Mouse (Mus musculus) midbrain, embryonic 14.5 days (tissue): ENCODE measurements around the gene 3110082J24Rik. TPM values are rescaled to one million over a fixed set of nuclear protein-coding genes. Genes with fewer than 3 reads are reported as not detected.

Experiments
- ATAC-seq: fragments of 200-750 bp; cut with Nextera tagmentation; 2 replicates; pipeline ENCODE4 v1.8.0; 2017; ENCODE audit warnings: moderate number of reproducible peaks, moderate library complexity; ENCODE audit not compliant: low FRiP score, low TSS enrichment
- DNase-seq: peaks from one replicate; pipeline ENCODE4 v3.0.0-alpha.2; 2015
- H3K27ac ChIP-seq: fragments of 300-500 bp; sonication (generic); replicated peaks from 2 replicates; pipeline ENCODE4 v1.5.1; 2014; ENCODE audit warnings: mild to moderate bottlenecking, low read depth, low read length, moderate library complexity
- H3K27me3 ChIP-seq: fragments of 300-500 bp; sonication (generic); 2 replicates; pipeline ENCODE4 v1.6.1; 2014; ENCODE audit warnings: low read length, control low read depth, mixed read lengths; ENCODE audit not compliant: control insufficient read depth, insufficient read depth
- H3K36me3 ChIP-seq: fragments of 300-500 bp; sonication (generic); 2 replicates; pipeline ENCODE4 v1.6.1; 2014; ENCODE audit warnings: low read length, control low read depth; ENCODE audit not compliant: control insufficient read depth, insufficient read depth
- H3K4me1 ChIP-seq: fragments of 300-500 bp; sonication (generic); 2 replicates; pipeline ENCODE4 v1.6.1; 2014; ENCODE audit warnings: mild to moderate bottlenecking, antibody characterized with exemption, low read length, control low read depth; ENCODE audit not compliant: control insufficient read depth, insufficient read depth
- H3K4me2 ChIP-seq: fragments of 300-500 bp; sonication (generic); 2 replicates; pipeline ENCODE4 v1.6.1; 2014; ENCODE audit warnings: mild to moderate bottlenecking, low read length, moderate library complexity
- H3K4me3 ChIP-seq: fragments of 300-500 bp; sonication (generic); replicated peaks from 2 replicates; pipeline ENCODE4 v1.5.1; 2014; ENCODE audit warnings: low read depth, low read length
- H3K9ac ChIP-seq: fragments of 300-500 bp; sonication (generic); replicated peaks from 2 replicates; pipeline ENCODE4 v1.6.1; 2014; ENCODE audit warnings: mild to moderate bottlenecking, low read length, moderate library complexity
- H3K9me3 ChIP-seq: fragments of 300-500 bp; sonication (generic); 2 replicates; pipeline ENCODE4 v1.6.1; 2016; ENCODE audit warnings: low read length, control low read depth, mixed read lengths; ENCODE audit not compliant: control insufficient read depth
- WGBS: fragments of 180-500 bp; shearing (Covaris S2); extraction: QIAGEN DNeasy Blood & Tissue Kit; methylation state at CpG from one replicate; pipeline ENCODE4 v1.1.7; 2014; 5-methylcytosine and 5-hydroxymethylcytosine counted together
- polyA plus RNA-seq: library from polyadenylated mRNA; unstranded; fragments of >200 nt; fragmentation: Nextera tagmentation; extraction: Ambion mirVana; gene quantifications from 2 replicates; pipeline ENCODE4 v1.2.1, GENCODE M21; 2014

The 3110082J24Rik gene
- 6.0 and 6.5 TPM in 2 replicates for polyA plus RNA-seq

- H3K4me3 ChIP-seq = peak within 1 kb of the TSS; percentile 66
- DNase-seq (peak; percentile 84), ATAC-seq (peak; percentile 46)
- peak within 1 kb of the TSS; percentile 78 for H3K9ac ChIP-seq
- peak within 1 kb of the TSS; percentile 83 for H3K27ac ChIP-seq
- WGBS = under 1% methylated on average over 29 of the region's 29 CpGs
- H3K36me3 ChIP-seq = no peaks in the 10 kb centered on the region
- H3K4me2 ChIP-seq = peak within 1 kb of the TSS; percentile 96
- H3K4me1 ChIP-seq = peaks cover 38% of the 10 kb centered on the region
- H3K9me3 ChIP-seq = no peaks in the 10 kb centered on the region
- no peaks in the 10 kb centered on the region for H3K27me3 ChIP-seq
These were observed at the start of gene 3110082J24Rik for GRCm38 (mm10) chr5:30105668-30106300. TSS of gene 3110082J24Rik (minus strand) at chr5:30106086.

GRCm38 (mm10) chr5:30155395-30155792 is 49.5 kb upstream of the 3110082J24Rik start:
- Histone ChIP-seq H3K4me3 (peak overlapping the region; percentile 95), H3K36me3 (no peaks in the 10 kb centered on the region), H3K27ac (peak overlapping the region; percentile 88), H3K9ac (peak overlapping the region; percentile 87), H3K4me2 (peak overlapping the region; percentile 83), H3K9me3 (no peaks in the 10 kb centered on the region), H3K27me3 (no peaks in the 10 kb centered on the region), H3K4me1 (peaks cover 14% of the 10 kb centered on the region)
- no peak for DNase-seq
- WGBS = under 1% methylated on average over 31 of the region's 31 CpGs
- peak; percentile 71; the same call in 1 of the 2 replicates for ATAC-seq

- peak; percentile 94 for DNase-seq
- whole genome bisulfite sequencing = under 1% methylated on average over 53 of the region's 53 CpGs
These were observed 48.8 kb upstream of the 3110082J24Rik start, which contains the start of the genes Hadha and Hadhb for GRCm38 (mm10) chr5:30154474-30155394. TSS of gene Hadha (minus strand) at chr5:30155162. TSS of gene Hadhb (plus strand) at chr5:30155248.

GRCm38 (mm10) chr5:30154013-30154412 is 48.1 kb upstream of the 3110082J24Rik start:
- Histone ChIP-seq H3K4me1 (peaks cover 14% of the 10 kb centered on the region), H3K9ac (peak overlapping the region; percentile 87; the same call in 1 of the 2 replicates), H3K4me3 (peak overlapping the region; percentile 95), H3K27me3 (no peaks in the 10 kb centered on the region), H3K36me3 (no peaks in the 10 kb centered on the region), H3K4me2 (peak overlapping the region; percentile 83), H3K9me3 (no peaks in the 10 kb centered on the region), H3K27ac (no peak overlapping the region)
- 21% methylated on average over 4 of the region's 4 CpGs for WGBS
- ATAC-seq = no peak
- DNase-seq = peak; percentile 61

More at GRCm38 (mm10) chr5:30154474-30155394, 48.8 kb upstream of the 3110082J24Rik start, which contains the start of the genes Hadha and Hadhb:
- Histone ChIP-seq H3K27ac (peak within 1 kb of the TSS; percentile 88), H3K27me3 (no peaks in the 10 kb centered on the region), H3K4me3 (peak within 1 kb of the TSS; percentile 95), H3K9ac (peak within 1 kb of the TSS; percentile 87), H3K9me3 (no peaks in the 10 kb centered on the region), H3K4me2 (peak within 1 kb of the TSS; percentile 83), H3K36me3 (no peaks in the 10 kb centered on the region), H3K4me1 (peaks cover 14% of the 10 kb centered on the region)
- peak; percentile 91 for ATAC-seq

DNA sequence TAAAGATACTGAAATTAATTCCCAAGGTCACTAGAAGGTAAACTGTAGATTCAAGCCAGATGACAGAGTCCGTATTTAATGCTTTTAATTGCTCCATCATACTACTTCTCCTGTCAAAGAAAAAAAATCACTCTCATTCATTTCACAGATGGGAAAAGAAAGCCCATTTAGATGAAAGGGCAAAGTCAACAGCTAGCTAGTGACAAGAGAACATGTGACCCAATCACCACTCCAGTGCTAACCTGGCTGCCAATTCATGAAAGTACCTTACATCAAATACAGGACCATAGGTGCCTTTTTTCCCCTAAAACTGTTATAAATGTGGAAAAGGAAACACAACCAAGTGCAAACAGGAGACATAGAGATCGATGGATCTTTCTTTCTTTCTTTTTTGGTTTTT is 47.3 kb upstream of the 3110082J24Rik start:
- H3K9ac ChIP-seq = no peak overlapping the region
- no peaks in the 10 kb centered on the region for H3K9me3 ChIP-seq
- H3K4me2 ChIP-seq = no peak overlapping the region
- no peak overlapping the region for H3K27ac ChIP-seq
- H3K27me3 ChIP-seq = no peaks in the 10 kb centered on the region
- DNase-seq = no peak
- no peaks in the 10 kb centered on the region for H3K36me3 ChIP-seq
- no peak overlapping the region for H3K4me3 ChIP-seq
- WGBS = 95% methylated on average over 2 of the region's 2 CpGs
- H3K4me1 ChIP-seq = peaks cover 14% of the 10 kb centered on the region
- ATAC-seq = no peak

DNA sequence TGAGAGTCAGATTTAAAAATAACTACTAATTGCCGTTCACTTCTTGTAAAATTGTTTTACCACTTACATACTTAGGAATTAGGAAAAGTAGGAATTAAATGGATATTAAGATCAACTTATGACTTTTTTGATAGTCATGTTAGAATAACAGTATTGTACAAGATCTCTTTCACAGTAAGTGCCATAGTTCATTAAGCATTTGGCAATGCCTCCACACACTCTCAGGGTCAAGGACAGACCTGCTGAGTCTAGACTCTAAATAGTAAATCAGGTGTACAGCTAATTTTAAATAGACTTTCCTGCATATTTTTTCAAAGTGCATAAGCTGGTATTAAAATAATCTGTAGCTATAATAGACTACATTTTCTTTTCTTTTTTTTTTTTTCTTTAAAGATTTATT is 46.5 kb upstream of the 3110082J24Rik start:
- no peak for ATAC-seq
- Histone ChIP-seq H3K4me2 (no peak overlapping the region), H3K27me3 (no peaks in the 10 kb centered on the region), H3K27ac (no peak overlapping the region), H3K4me1 (peaks cover 14% of the 10 kb centered on the region), H3K4me3 (no peak overlapping the region), H3K9me3 (no peaks in the 10 kb centered on the region), H3K9ac (no peak overlapping the region), H3K36me3 (no peaks in the 10 kb centered on the region)
- DNase-seq = no peak
- 91% methylated on average over 1 of the region's 1 CpGs for WGBS

- WGBS = 91% methylated on average over 4 of the region's 4 CpGs
- H3K4me1 ChIP-seq = peaks cover 14% of the 10 kb centered on the region
- H3K4me2 ChIP-seq = no peak overlapping the region
These were observed 46.1 kb upstream of the 3110082J24Rik start for GRCm38 (mm10) chr5:30152007-30152406.

GRCm38 (mm10) chr5:30148133-30148920 is 42.4 kb upstream of the 3110082J24Rik start:
- H3K4me2 ChIP-seq = no peak overlapping the region
- DNase-seq (no peak), ATAC-seq (no peak)
- H3K9me3 ChIP-seq = no peaks in the 10 kb centered on the region
- H3K4me1 ChIP-seq = no peaks in the 10 kb centered on the region
- H3K27me3 ChIP-seq = no peaks in the 10 kb centered on the region
- H3K36me3 ChIP-seq = peaks cover 36% of the 10 kb centered on the region
- H3K4me3 ChIP-seq = no peak overlapping the region
- H3K27ac ChIP-seq = no peak overlapping the region
- no peak overlapping the region for H3K9ac ChIP-seq
- WGBS = 86% methylated on average over 5 of the region's 5 CpGs

More at GRCm38 (mm10) chr5:30152007-30152406, 46.1 kb upstream of the 3110082J24Rik start:
- Histone ChIP-seq H3K27me3 (no peaks in the 10 kb centered on the region), H3K36me3 (peaks cover 4% of the 10 kb centered on the region), H3K9me3 (no peaks in the 10 kb centered on the region), H3K9ac (no peak overlapping the region), H3K27ac (no peak overlapping the region), H3K4me3 (no peak overlapping the region)
- DNase-seq = no peak
- no peak for ATAC-seq
